Mouse (Mus musculus): Measurements from ENCODE around the gene Kctd12.

- TF ChIP-seq MYOD1 (IDR thresholded peaks at IDR 0.05; ENCODE audit: control insufficient read depth in 1 of 3, insufficient read length in 2 of 3, low read depth in 2 of 3) (no peak), MAX (IDR thresholded peaks at IDR 0.05; ENCODE audit: low read depth) (no peak), POLR2A (IDR thresholded peaks at IDR 0.05; ENCODE audit: insufficient read length, low read depth) (no peak), POLR2AphosphoS2 (IDR thresholded peaks at IDR 0.05; ENCODE audit: insufficient read length, low read depth) (no peak), TCF12 (IDR thresholded peaks at IDR 0.05; ENCODE audit: insufficient read depth, poor library complexity, severe bottlenecking) (no peak), E2F4 (IDR thresholded peaks at IDR 0.05; ENCODE audit: insufficient read depth) (no peak), SRF (IDR thresholded peaks at IDR 0.05; ENCODE audit: control insufficient read depth, insufficient read length, low read depth) (no peak), MYOG (IDR thresholded peaks at IDR 0.05; ENCODE audit: control insufficient read depth in 1 of 3, insufficient read depth in 1 of 3, insufficient read length in 2 of 3, low read depth in 2 of 3) (no peak)
These were observed 5.2 kb upstream of the Kctd12 start for GRCm38 (mm10) chr14:102987626-102988025.
